Mouse (Mus musculus): Measurements from ENCODE around the gene Bmyc. TPM values are rescaled to one million over a fixed set of nuclear protein-coding genes. Genes with fewer than 3 reads are reported as not detected.
"Not testable (repeated sequence)": the region's sequence is repeated elsewhere in the genome, so short reads cannot be mapped to it uniquely, and the experiment has no call there.

The Bmyc gene
- total and polyA plus RNA-seq, 2 experiments from 2014 or later = 87.1 to 229 TPM

GRCm38 (mm10) chr2:25694605-25695004, 11.9 kb upstream of the Bmyc start:
- Histone ChIP-seq H3K4me3 (ENCODE audit: low read depth, low read length) (no peak overlapping the region), H3K9ac (replicated peaks; ENCODE audit: low read length, poor library complexity, severe bottlenecking) (no peak overlapping the region), H3K27ac (ENCODE audit: low read depth, low read length) (no peak overlapping the region), H3K9me3 (ENCODE audit: low read length) (no peaks in the 10 kb centered on the region), H3K4me1 (ENCODE audit: insufficient read depth, low read length) (no peaks in the 10 kb centered on the region), H3K4me2 (ENCODE audit: low read depth, low read length, poor library complexity, severe bottlenecking) (no peak overlapping the region), H3K27me3 (ENCODE audit: insufficient read depth, low read length) (no peaks in the 10 kb centered on the region), H3K36me3 (ENCODE audit: insufficient read depth, low read length) (no peaks in the 10 kb centered on the region)
- ATAC-seq (ENCODE audit: low FRiP score) = no peak
- DNase-seq (ENCODE audit: low spot score) = peak; percentile 63
- TF ChIP-seq CTCF (IDR thresholded peaks at IDR 0.05) = peak; percentile 77

- 70% methylated on average over 4 of the region's 4 CpGs for WGBS
- Histone ChIP-seq H3K9me3 (ENCODE audit: low read length) (no peaks in the 10 kb centered on the region), H3K9ac (replicated peaks; ENCODE audit: low read length, poor library complexity, severe bottlenecking) (no peak overlapping the region), H3K4me1 (ENCODE audit: insufficient read depth, low read length) (no peaks in the 10 kb centered on the region), H3K36me3 (ENCODE audit: insufficient read depth, low read length) (no peaks in the 10 kb centered on the region), H3K4me3 (ENCODE audit: low read depth, low read length) (no peak overlapping the region), H3K4me2 (ENCODE audit: low read depth, low read length, poor library complexity, severe bottlenecking) (no peak overlapping the region), H3K27ac (ENCODE audit: low read depth, low read length) (no peak overlapping the region), H3K27me3 (ENCODE audit: insufficient read depth, low read length) (no peaks in the 10 kb centered on the region)
- no peak for TF ChIP-seq CTCF (IDR thresholded peaks at IDR 0.05)
- DNase-seq (ENCODE audit: low spot score) = no peak
- no peak for ATAC-seq (ENCODE audit: low FRiP score)
Observed at GRCm38 (mm10) chr2:25696951-25697350, 9.6 kb upstream of the Bmyc start.

- DNase-seq (ENCODE audit: low spot score) = no peak
- no peak overlapping the region for H3K4me3 ChIP-seq (ENCODE audit: low read depth, low read length)
- no peaks in the 10 kb centered on the region for H3K27me3 ChIP-seq (ENCODE audit: insufficient read depth, low read length)
- WGBS = 90% methylated on average over 2 of the region's 2 CpGs
- no peak for ATAC-seq (ENCODE audit: low FRiP score)
- H3K4me1 ChIP-seq (ENCODE audit: insufficient read depth, low read length) = no peaks in the 10 kb centered on the region
- no peak for TF ChIP-seq CTCF (IDR thresholded peaks at IDR 0.05)
- no peak overlapping the region for H3K9ac ChIP-seq (replicated peaks; ENCODE audit: low read length, poor library complexity, severe bottlenecking)
- no peak overlapping the region for H3K27ac ChIP-seq (ENCODE audit: low read depth, low read length)
- H3K4me2 ChIP-seq (ENCODE audit: low read depth, low read length, poor library complexity, severe bottlenecking) = no peak overlapping the region
- no peaks in the 10 kb centered on the region for H3K36me3 ChIP-seq (ENCODE audit: insufficient read depth, low read length)
- H3K9me3 ChIP-seq (ENCODE audit: low read length) = no peaks in the 10 kb centered on the region
Observed at GRCm38 (mm10) chr2:25698696-25699095, 7.8 kb upstream of the Bmyc start.

- not testable (repeated sequence) for H3K36me3 ChIP-seq (ENCODE audit: insufficient read depth, low read length)
Observed at GRCm38 (mm10) chr2:25699743-25700142, 6.8 kb upstream of the Bmyc start, which contains the start of gene Obp2a. Gene Obp2a (plus strand): TSS chr2:25700043.

GRCm38 (mm10) chr2:25701001-25701400, 5.5 kb upstream of the Bmyc start:
- DNase-seq (ENCODE audit: low spot score) (no peak), ATAC-seq (ENCODE audit: low FRiP score) (no peak)
- TF ChIP-seq CTCF (IDR thresholded peaks at IDR 0.05) = no peak
- Histone ChIP-seq H3K4me3 (ENCODE audit: low read depth, low read length) (no peak overlapping the region), H3K27ac (ENCODE audit: low read depth, low read length) (no peak overlapping the region), H3K9ac (replicated peaks; ENCODE audit: low read length, poor library complexity, severe bottlenecking) (no peak overlapping the region), H3K36me3 (ENCODE audit: insufficient read depth, low read length) (no peaks in the 10 kb centered on the region), H3K4me2 (ENCODE audit: low read depth, low read length, poor library complexity, severe bottlenecking) (no peak overlapping the region), H3K27me3 (ENCODE audit: insufficient read depth, low read length) (no peaks in the 10 kb centered on the region), H3K4me1 (ENCODE audit: insufficient read depth, low read length) (no peaks in the 10 kb centered on the region), H3K9me3 (ENCODE audit: low read length) (no peaks in the 10 kb centered on the region)
- WGBS = 90% methylated on average over 5 of the region's 5 CpGs

More at GRCm38 (mm10) chr2:25699743-25700142, 6.8 kb upstream of the Bmyc start, which contains the start of gene Obp2a:
- not testable (repeated sequence) for H3K4me1 ChIP-seq (ENCODE audit: insufficient read depth, low read length); ATAC-seq (ENCODE audit: low FRiP score); H3K4me2 ChIP-seq (ENCODE audit: low read depth, low read length, poor library complexity, severe bottlenecking); H3K4me3 ChIP-seq (ENCODE audit: low read depth, low read length); H3K9ac ChIP-seq (replicated peaks; ENCODE audit: low read length, poor library complexity, severe bottlenecking); H3K9me3 ChIP-seq (ENCODE audit: low read length); DNase-seq (ENCODE audit: low spot score); H3K27ac ChIP-seq (ENCODE audit: low read depth, low read length); H3K27me3 ChIP-seq (ENCODE audit: insufficient read depth, low read length)
- WGBS = 90% methylated on average over 3 of the region's 3 CpGs

- no peak overlapping the region for H3K9ac ChIP-seq (replicated peaks; ENCODE audit: low read length, poor library complexity, severe bottlenecking)
- no peak overlapping the region for H3K4me2 ChIP-seq (ENCODE audit: low read depth, low read length, poor library complexity, severe bottlenecking)
- no peak overlapping the region for H3K4me3 ChIP-seq (ENCODE audit: low read depth, low read length)
- 87% methylated on average over 4 of the region's 4 CpGs for WGBS
- no peak overlapping the region for H3K27ac ChIP-seq (ENCODE audit: low read depth, low read length)
- H3K36me3 ChIP-seq (ENCODE audit: insufficient read depth, low read length) = no peaks in the 10 kb centered on the region
- no peak for TF ChIP-seq CTCF (IDR thresholded peaks at IDR 0.05)
- H3K27me3 ChIP-seq (ENCODE audit: insufficient read depth, low read length) = no peaks in the 10 kb centered on the region
- peaks cover 8% of the 10 kb centered on the region; the same call in 1 of the 2 replicates for H3K4me1 ChIP-seq (ENCODE audit: insufficient read depth, low read length)
- ATAC-seq (ENCODE audit: low FRiP score) (no peak), DNase-seq (ENCODE audit: low spot score) (no peak)
- no peaks in the 10 kb centered on the region for H3K9me3 ChIP-seq (ENCODE audit: low read length)
Observed at GRCm38 (mm10) chr2:25703706-25704105, 2.8 kb upstream of the Bmyc start.
